Mouse (Mus musculus) hindbrain, embryonic 16.5 days (tissue): Measurements from ENCODE around the gene Gcnt7. TPM values are rescaled to one million over a fixed set of nuclear protein-coding genes. Genes with fewer than 3 reads are reported as not detected.

Source experiments
- ATAC-seq: fragments of 200-750 bp; cut with Nextera tagmentation; 2 replicates; pipeline ENCODE4 v1.8.0; 2017; ENCODE audit warnings: moderate TSS enrichment, moderate library complexity
- H3K27ac ChIP-seq: fragments of 300-500 bp; sonication (generic); 2 replicates; pipeline ENCODE4 v1.5.1; 2014; ENCODE audit warnings: low read depth, mild to moderate bottlenecking, control low read depth, low read length, moderate library complexity
- H3K27me3 ChIP-seq: fragments of 300-500 bp; sonication (generic); replicated peaks from 2 replicates; pipeline ENCODE4 v1.6.1; 2014; ENCODE audit warnings: low read length; ENCODE audit not compliant: control insufficient read depth, insufficient read depth
- H3K36me3 ChIP-seq: fragments of 300-500 bp; sonication (generic); 2 replicates; pipeline ENCODE4 v1.6.1; 2014; ENCODE audit warnings: mild to moderate bottlenecking, low read length, moderate library complexity, mixed read lengths; ENCODE audit not compliant: control insufficient read depth, insufficient read depth
- H3K4me1 ChIP-seq: fragments of 300-500 bp; sonication (generic); 2 replicates; pipeline ENCODE4 v1.6.1; 2014; ENCODE audit warnings: low read depth, low read length; ENCODE audit not compliant: control insufficient read depth, insufficient read depth
- H3K4me2 ChIP-seq: fragments of 300-500 bp; sonication (generic); 2 replicates; pipeline ENCODE4 v1.6.1; 2014; ENCODE audit warnings: mild to moderate bottlenecking, low read length, control low read depth, moderate library complexity
- H3K4me3 ChIP-seq: fragments of 300-500 bp; sonication (generic); 2 replicates; pipeline ENCODE4 v1.5.1; 2014; ENCODE audit warnings: mild to moderate bottlenecking, low read length, control low read depth, moderate library complexity
- H3K9ac ChIP-seq: fragments of 300-500 bp; sonication (generic); 2 replicates; pipeline ENCODE4 v1.6.1; 2014; ENCODE audit warnings: low read depth, mild to moderate bottlenecking, control low read depth, low read length, moderate library complexity
- H3K9me3 ChIP-seq: fragments of 300-500 bp; sonication (generic); 2 replicates; pipeline ENCODE4 v1.6.1; 2014; ENCODE audit warnings: mild to moderate bottlenecking, low read length, moderate library complexity; ENCODE audit not compliant: control insufficient read depth
- WGBS: fragments of 180-500 bp; shearing (Covaris S2); extraction: QIAGEN DNeasy Blood & Tissue Kit; methylation state at CpG from one replicate; pipeline ENCODE4 v1.1.7; 2014; 5-methylcytosine and 5-hydroxymethylcytosine counted together
- polyA plus RNA-seq: library from polyadenylated mRNA; unstranded; fragments of >200 nt; fragmentation: Nextera tagmentation; extraction: Ambion mirVana; gene quantifications from 2 replicates; pipeline ENCODE4 v1.2.1, GENCODE M21; 2015

The Gcnt7 gene
- polyA plus RNA-seq, 1 experiment from 2014 or later: 0.96 TPM

GRCm38 (mm10) chr2:172481654-172482385, 23.4 kb upstream of the Gcnt7 start:
- 84% methylated on average over 16 of the region's 16 CpGs for WGBS
- no peaks in the 10 kb centered on the region for H3K9me3 ChIP-seq
- H3K36me3 ChIP-seq: no peaks in the 10 kb centered on the region
- no peak overlapping the region for H3K4me3 ChIP-seq
- H3K4me2 ChIP-seq: no peak overlapping the region
- H3K27me3 ChIP-seq: peaks cover under 1% of the 10 kb centered on the region; the same call in 1 of the 2 replicates
- ATAC-seq: no peak
- H3K9ac ChIP-seq: no peak overlapping the region
- no peak overlapping the region for H3K27ac ChIP-seq
- no peaks in the 10 kb centered on the region for H3K4me1 ChIP-seq

DNA sequence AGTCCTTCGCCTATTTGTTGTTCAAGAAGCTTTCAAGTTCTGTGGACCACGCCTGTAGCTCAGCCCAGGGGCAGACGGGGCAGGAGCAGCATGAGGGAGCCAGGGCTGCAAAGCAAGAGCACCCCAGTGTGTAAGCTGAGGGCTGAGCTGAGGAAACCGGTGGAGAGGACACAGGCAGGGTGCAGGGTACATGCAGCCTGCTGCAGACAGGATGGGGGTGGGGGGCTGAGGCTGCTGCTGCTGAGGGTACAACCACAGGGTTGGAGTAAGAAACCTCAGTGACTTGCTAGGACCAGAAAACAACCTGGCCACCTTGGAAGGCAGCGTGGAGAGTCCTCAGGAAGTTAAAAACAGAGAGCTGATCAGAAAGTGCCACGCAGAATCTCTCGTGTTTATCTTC, 21.9 kb upstream of the Gcnt7 start:
- H3K27ac ChIP-seq: no peak overlapping the region
- H3K4me3 ChIP-seq: no peak overlapping the region
- no peaks in the 10 kb centered on the region for H3K36me3 ChIP-seq
- H3K9me3 ChIP-seq: no peaks in the 10 kb centered on the region
- H3K27me3 ChIP-seq: peaks cover 2% of the 10 kb centered on the region; the same call in 1 of the 2 replicates
- 69% methylated on average over 7 of the region's 7 CpGs for WGBS
- H3K9ac ChIP-seq: no peak overlapping the region
- no peak overlapping the region for H3K4me2 ChIP-seq
- no peaks in the 10 kb centered on the region for H3K4me1 ChIP-seq
- no peak for ATAC-seq

DNA sequence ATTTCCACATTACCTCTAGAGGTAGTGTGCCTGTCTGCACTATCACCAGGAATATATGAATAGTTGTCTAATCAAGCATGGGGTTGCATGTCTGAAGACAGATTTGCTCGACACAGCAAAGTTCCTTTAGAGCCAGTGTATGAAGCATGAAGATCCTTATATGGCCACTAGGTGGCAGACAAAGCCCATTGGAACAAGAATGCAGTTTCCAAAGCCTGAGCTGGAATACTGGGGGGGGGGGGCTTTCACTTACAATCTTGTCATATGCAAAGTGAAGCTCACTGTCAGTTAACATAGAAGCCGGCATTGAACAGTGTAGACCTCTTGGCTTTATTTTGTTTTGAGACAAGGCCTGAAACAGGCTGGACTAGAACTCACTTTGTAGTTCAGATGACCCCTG, 19.5 kb upstream of the Gcnt7 start:
- H3K4me1 ChIP-seq: no peaks in the 10 kb centered on the region
- H3K36me3 ChIP-seq: no peaks in the 10 kb centered on the region
- H3K4me2 ChIP-seq: no peak overlapping the region
- H3K4me3 ChIP-seq: no peak overlapping the region
- no peak overlapping the region for H3K9ac ChIP-seq
- 2% methylated on average over 2 of the region's 2 CpGs for WGBS
- peak; percentile 48 for ATAC-seq
- peaks cover 2% of the 10 kb centered on the region; the same call in 1 of the 2 replicates for H3K27me3 ChIP-seq
- no peak overlapping the region for H3K27ac ChIP-seq
- no peaks in the 10 kb centered on the region for H3K9me3 ChIP-seq

DNA sequence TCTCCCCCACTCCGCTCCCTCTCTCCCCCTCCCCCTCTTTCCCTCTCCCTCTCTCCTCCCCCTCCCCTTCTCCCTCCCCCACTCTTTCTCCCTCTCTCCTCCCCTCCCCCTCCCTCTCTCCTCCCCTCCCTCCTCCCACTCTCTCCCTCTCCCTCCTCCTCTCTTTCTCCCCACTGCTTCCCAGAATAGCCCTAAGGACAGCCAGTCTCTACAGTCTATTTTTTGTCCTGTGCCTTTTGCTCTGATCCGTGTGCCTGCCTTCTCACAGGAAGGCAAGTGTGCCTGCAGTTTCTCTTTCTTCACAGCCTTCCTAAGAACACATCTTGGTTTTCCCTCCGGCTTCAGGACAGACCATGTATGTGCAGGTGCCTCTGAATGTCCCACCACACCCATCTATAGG, 19.0 kb upstream of the Gcnt7 start:
- no peaks in the 10 kb centered on the region for H3K4me1 ChIP-seq
- no peak overlapping the region for H3K27ac ChIP-seq
- WGBS: 40% methylated on average over 3 of the region's 3 CpGs
- ATAC-seq: peak; percentile 26; the same call in 1 of the 2 replicates
- H3K9me3 ChIP-seq: no peaks in the 10 kb centered on the region
- H3K4me3 ChIP-seq: no peak overlapping the region
- no peak overlapping the region for H3K9ac ChIP-seq
- H3K4me2 ChIP-seq: no peak overlapping the region
- H3K27me3 ChIP-seq: peaks cover 2% of the 10 kb centered on the region; the same call in 1 of the 2 replicates
- no peaks in the 10 kb centered on the region for H3K36me3 ChIP-seq

DNA sequence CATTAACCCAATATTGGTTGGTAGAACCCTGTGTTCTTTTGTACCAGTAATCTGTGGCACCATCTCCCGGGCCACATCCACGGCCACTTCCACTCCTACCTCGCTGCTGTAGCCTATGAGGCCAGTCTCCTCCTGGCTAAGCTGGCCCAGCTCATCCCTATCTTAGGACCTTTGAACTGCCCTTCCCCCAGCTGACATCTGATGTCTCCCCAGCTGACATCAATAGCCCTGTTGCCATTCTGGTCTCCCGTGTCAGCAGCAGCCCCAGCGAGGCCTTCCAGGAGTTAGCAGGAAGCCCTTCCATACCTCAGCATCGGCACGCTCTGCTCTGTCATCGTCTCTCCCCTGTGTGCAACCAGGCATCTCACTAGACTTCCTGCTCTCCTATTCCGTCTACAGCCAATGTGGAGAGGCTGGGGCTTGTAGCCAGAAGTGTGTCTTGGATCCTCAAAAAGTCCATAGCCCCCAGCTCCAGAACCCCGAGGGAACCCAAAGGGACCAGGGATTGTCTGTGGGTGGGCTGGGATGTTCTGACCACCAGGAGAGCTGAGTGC, 18.4 kb upstream of the Gcnt7 start:
- Histone ChIP-seq H3K4me2 (no peak overlapping the region), H3K36me3 (no peaks in the 10 kb centered on the region), H3K9me3 (no peaks in the 10 kb centered on the region), H3K4me3 (no peak overlapping the region), H3K9ac (no peak overlapping the region), H3K27me3 (peaks cover 2% of the 10 kb centered on the region; the same call in 1 of the 2 replicates), H3K27ac (no peak overlapping the region), H3K4me1 (no peaks in the 10 kb centered on the region)
- no peak for ATAC-seq
- 34% methylated on average over 10 of the region's 10 CpGs for WGBS

DNA sequence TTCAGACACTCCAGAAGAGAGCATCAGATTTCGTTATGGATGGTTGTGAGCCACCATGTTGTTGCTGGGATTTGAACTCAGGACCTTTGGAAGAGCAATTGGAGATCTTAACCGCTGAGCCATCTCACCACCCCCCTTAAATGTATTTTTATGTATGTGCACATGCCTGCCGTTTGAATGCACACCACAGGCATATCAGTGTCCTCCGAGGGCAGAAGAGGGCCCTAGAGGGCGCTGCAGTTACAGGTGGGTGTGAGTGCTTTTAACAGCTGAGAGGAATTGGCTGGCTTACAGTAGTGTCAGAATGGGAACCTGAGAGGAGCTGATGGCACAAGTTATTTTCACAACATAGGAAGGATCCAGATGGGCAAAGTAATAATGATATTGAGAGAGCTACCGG, 16.6 kb upstream of the Gcnt7 start:
- Histone ChIP-seq H3K9me3 (no peaks in the 10 kb centered on the region), H3K36me3 (no peaks in the 10 kb centered on the region), H3K27ac (no peak overlapping the region), H3K9ac (no peak overlapping the region), H3K4me2 (no peak overlapping the region), H3K4me1 (no peaks in the 10 kb centered on the region), H3K4me3 (no peak overlapping the region), H3K27me3 (peaks cover 2% of the 10 kb centered on the region; the same call in 1 of the 2 replicates)
- 34% methylated on average over 6 of the region's 6 CpGs for WGBS
- no peak for ATAC-seq

GRCm38 (mm10) chr2:172473591-172473990, 15.2 kb upstream of the Gcnt7 start:
- Histone ChIP-seq H3K4me2 (no peak overlapping the region), H3K27me3 (0 out of 2 replicates have a peak, but pooled peaks cover 2% of the 10 kb centered on the region), H3K27ac (0 out of 2 replicates have a peak overlapping the region, but pooled peaks have one; percentile 16), H3K9ac (no peak overlapping the region), H3K4me1 (peaks cover 2% of the 10 kb centered on the region; the same call in 1 of the 2 replicates), H3K9me3 (no peaks in the 10 kb centered on the region), H3K4me3 (no peak overlapping the region), H3K36me3 (peaks cover 6% of the 10 kb centered on the region; the same call in 1 of the 2 replicates)
- ATAC-seq: no peak
- WGBS: 50% methylated on average over 8 of the region's 8 CpGs

- 0 out of 2 replicates have a peak within 1 kb of the TSS, but pooled peaks have one; percentile 16 for H3K27ac ChIP-seq
- no peak within 1 kb of the TSS for H3K4me2 ChIP-seq
- no peak within 1 kb of the TSS for H3K9ac ChIP-seq
- no peak within 1 kb of the TSS for H3K4me3 ChIP-seq
- ATAC-seq: no peak
- no peaks in the 10 kb centered on the region for H3K9me3 ChIP-seq
- peaks cover 3% of the 10 kb centered on the region; the same call in 1 of the 2 replicates for H3K4me1 ChIP-seq
- 77% methylated on average over 11 of the region's 11 CpGs for WGBS
- H3K36me3 ChIP-seq: peaks cover 9% of the 10 kb centered on the region; the same call in 1 of the 2 replicates
- H3K27me3 ChIP-seq: 0 out of 2 replicates have a peak, but pooled peaks cover 2% of the 10 kb centered on the region
These were observed 13.9 kb upstream of the Gcnt7 start, which contains the start of gene Fam209 for GRCm38 (mm10) chr2:172472318-172472717. Gene Fam209, plus strand, starts transcription at chr2:172472520.

GRCm38 (mm10) chr2:172468346-172468819, 10.0 kb upstream of the Gcnt7 start:
- no peaks in the 10 kb centered on the region for H3K9me3 ChIP-seq
- H3K27me3 ChIP-seq: no peaks in the 10 kb centered on the region
- no peak overlapping the region for H3K27ac ChIP-seq
- ATAC-seq: peak; percentile 88
- no peak overlapping the region for H3K9ac ChIP-seq
- 54% methylated on average over 11 of the region's 11 CpGs for WGBS
- no peak overlapping the region for H3K4me3 ChIP-seq
- peaks cover 19% of the 10 kb centered on the region for H3K36me3 ChIP-seq
- no peak overlapping the region for H3K4me2 ChIP-seq
- peaks cover 3% of the 10 kb centered on the region; the same call in 1 of the 2 replicates for H3K4me1 ChIP-seq
